Mouse (Mus musculus): ENCODE measurements around the gene Lss. TPM values are rescaled to one million over a fixed set of nuclear protein-coding genes. Genes with fewer than 3 reads are reported as not detected.

Gene Lss
- total RNA-seq (2021): 10 to 100 TPM; 16.8 to 17.2 TPM

DNA sequence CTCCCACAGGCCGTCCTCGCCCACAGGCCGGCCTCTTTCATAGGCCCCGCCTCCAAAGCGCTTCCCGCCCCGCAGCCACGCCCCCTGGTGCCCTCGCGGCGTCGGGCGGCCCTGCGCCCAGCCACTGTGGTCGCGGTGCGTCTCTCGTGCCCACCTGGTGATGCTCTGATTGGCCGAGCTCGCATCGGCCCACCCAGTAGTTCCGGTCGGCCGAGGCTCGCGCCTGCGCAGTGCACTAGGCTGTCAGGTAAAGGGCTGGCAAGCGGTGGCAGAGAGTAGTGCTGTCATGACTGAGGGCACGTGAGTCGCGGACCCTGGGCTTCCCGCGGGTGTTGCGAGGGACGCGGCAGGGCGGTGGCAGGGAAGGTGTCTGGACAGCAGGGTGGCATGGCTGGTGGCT lies at the start of gene Lss:
Gene Lss (plus strand): TSS at position 214 of the 400 bp plus-strand sequence.
- DNase-seq: peak; percentile 97

DNA sequence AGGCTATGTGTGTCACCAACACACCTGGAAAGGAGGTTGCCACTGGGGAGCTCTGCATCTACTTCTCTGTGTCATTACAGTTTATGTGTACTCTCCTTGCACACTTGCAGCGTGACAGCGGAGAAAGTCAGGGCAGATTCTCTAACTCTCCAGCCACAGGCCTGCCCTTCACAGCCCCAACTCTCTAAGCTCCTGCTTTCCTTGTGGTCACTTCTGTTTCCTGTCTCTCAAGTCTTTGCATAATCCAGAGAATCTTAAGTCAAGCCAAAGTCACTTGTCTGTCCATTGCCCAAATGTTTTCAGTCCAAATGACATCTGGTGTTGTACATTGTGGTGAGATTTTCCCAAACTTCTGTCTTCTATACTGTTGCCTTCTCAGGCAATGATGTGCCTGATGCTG lies 45.1 kb upstream of the Lss start:
- no peak for DNase-seq

DNA sequence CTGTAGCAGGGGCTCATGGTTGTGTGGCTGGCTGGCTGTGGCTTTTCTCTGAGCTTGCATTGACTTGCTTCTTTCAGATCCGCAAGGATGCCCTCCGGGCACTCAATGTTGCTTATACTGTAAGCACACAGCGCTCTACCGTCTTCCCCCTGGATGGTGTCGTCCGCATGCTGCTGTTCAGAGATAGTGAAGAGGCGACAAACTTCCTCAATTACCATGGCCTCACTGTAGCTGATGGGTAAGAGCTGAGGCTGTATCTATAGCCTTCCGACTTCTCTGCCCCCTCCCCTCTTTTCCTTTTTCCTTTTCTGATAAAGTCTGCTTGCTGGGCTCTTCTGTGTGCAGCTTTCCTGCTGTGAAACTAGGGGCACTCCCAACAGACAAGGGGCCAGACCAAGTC lies 43.1 kb upstream of the Lss start:
- DNase-seq: no peak

DNA sequence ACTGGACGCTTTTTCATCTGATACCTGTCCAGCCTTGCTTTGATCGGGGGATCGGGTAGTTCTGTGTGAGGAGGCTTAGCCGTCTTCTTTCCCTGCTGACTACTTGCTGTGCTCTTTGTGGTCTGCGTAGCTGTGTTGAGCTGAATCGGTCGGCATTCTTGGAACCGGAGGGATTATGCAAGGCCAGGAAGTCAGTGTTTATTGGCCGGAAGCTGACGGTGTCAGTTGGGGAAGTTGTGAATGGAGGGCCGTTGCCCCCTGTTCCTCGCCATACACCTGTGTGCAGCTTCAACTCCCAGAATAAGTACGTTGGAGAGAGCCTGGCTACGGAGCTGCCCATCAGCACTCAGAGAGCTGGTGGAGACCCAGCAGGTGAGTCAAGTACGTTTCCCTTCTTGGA lies 42.2 kb upstream of the Lss start:
- no peak for DNase-seq

DNA sequence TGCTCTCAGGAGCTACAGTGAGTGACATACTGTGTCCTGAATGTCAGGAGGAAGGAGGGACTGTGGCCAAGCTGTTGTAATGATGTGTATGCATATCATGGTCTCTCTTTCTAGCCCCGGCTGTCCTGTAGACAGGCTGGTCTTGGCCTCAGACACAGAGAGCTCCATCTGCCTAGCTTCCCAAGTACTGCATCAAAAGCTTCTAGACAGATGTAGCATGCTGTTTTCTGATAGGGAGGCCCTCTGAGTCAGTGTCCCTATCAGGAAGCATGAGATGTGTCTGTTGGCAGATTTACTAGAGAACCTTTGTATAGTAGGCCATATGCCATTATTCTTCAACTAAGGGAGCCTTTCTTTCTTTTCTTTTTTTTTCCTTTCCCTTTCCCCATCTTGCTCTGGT lies 37.9 kb upstream of the Lss start:
- DNase-seq: no peak

DNA sequence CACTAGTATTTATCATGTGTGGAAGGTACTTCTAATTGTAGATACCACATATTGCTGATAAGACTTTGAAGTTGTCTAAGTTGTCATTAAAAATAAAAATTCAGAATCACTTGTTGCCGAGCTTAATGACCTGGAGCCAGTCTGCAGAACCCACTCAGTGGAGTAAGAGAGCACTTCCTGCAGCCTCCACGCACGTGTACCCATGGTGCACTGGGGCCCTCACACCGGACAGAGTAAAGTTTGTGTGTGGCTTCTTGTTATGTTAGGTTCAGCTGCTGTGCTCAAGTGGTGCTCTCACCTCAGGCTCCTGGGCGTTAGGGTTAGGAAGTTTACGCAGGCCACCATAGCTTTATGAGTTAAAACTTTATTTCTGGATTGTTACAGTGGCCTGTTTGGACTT lies 35.9 kb upstream of the Lss start:
- DNase-seq: no peak

DNA sequence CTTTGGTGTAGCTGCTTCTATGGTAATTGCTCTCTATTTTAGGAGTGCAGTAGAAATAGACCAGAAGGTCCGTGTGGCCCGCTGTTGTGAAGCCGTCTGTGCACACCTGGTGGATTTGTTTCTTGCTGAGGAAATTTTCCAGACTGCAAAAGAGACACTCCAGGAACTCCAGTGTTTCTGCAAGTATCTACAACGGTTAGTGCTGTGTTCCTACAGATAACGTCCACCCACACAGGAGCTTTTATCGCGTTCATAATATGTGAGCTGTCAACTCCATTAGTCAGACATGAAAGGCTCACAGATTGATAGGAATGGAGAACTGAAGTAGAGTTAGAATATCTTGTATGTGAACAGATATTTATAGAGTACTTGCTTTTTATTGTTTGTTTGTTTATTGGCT lies 35.0 kb upstream of the Lss start:
- peak; percentile 20 for DNase-seq

DNA sequence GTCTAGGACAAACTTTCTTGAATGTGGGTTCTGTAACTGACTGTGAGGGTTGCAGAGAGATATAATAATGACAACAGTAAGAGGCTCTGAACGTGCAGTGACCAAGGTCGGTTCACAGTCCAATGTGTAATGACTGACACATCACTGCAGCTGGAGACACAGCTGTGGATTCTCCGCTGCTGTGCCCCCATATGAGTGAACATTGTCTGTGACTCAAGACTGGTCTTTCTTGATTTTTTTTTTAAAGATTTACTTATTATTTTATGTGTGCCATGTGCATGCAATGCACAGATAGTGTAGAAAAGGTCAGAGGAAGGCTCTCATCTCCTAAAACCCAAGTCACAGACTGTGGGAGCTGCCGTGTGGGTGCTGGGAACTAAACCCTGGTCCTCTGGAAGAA lies 33.9 kb upstream of the Lss start:
- DNase-seq: no peak

DNA sequence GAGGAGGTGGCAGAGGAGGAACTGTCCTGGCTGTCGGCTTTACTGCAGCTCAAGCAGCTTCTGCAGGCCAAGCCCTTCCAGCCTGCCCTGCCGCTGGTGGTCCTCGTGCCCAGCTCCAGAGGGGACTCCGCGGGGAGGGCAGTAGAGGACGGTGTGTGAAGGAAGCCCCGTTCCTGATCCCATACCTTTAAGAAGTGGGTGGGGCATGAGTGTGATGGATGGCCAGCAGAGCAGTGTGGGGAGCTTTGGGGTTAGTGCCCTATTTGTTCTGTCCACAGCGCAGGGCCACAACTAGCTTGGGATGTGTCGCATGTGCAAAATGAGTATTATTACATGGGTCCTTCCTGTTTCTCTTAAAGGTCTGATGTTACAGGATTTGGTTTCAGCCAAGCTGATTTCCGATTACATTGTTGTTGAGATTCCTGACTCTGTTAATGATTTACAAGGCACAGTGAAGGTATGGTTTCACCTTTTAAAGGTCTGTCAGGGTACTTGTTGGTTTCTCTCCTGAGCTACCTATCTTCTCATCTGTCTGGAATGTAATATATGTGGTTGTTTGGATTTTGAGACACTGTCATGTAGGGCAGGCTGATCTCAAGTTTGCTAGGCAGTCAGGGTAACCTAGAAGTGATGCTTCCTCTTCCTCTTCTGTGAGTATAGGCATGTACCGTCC lies 27.0 kb upstream of the Lss start:
- no peak for DNase-seq

DNA sequence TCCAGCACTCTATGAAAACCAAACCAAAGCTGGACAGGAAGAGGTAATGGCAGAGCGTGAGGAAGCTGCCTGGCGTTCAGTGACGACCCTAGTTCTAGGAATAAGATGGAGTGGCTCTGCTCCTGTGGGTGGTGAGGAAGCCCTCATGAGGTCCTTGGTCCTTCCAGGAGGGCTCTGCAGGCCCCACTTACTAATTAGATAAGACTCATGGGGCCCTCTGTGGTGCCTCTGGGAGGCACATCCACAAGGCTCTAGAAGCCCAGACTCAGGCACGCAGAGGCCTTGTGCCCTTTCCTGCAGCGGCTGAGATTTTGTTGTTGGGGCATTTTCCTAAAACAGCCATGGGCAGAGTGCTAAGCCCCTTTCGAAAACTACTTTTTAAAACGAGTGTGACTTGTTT lies 25.5 kb upstream of the Lss start:
- DNase-seq: no peak

DNA sequence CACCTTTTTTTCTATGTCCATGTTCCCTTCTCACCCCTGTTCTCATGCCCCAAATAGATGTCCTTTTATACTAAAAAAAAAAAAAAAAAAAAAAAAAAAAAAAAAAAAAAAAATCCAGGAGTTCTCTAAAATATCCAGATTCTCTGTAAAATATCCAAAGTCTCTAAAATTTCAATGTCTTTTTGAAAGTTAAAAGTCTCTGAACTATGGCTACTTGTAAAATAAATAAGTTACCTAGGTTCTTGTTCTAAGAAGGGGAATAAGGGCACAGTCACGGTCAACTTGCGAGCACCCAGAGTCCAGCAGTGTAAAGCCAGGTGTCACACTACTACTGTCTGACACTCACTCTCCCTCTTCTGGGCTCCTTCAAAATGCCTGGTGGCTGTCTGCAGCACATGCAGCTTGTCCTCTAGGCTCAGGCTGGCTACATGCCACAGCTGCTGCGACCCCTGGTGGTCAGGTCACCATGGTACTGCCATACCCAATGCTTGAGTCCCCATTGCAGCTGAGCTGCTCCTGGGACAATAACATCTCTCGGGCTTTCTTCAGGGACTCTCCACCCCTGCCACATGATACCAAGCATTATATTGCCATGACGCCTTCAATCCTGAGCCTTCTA lies 18.3 kb upstream of the Lss start:
- peak; percentile 95 for DNase-seq

DNA sequence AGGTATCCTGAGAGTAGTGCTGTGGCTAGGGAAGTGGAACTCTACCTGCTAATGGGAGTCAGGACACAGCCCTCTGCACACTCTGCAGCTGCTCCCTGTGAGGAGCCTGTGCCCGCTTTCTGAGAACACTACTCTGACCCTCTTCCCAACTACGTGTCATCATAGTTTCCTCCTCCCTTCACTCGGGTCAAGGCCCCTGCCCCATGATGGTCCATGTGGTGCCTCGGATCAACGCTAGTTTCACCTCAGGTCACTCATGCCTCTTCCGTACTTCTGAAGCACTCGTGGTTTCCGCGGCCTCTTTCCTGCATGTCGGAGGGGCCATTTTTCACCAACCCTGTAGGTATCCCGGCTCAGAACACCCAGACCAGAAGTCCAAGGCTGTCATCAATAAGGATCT lies 466 bp upstream of the Lss start:
- no peak for DNase-seq

DNA sequence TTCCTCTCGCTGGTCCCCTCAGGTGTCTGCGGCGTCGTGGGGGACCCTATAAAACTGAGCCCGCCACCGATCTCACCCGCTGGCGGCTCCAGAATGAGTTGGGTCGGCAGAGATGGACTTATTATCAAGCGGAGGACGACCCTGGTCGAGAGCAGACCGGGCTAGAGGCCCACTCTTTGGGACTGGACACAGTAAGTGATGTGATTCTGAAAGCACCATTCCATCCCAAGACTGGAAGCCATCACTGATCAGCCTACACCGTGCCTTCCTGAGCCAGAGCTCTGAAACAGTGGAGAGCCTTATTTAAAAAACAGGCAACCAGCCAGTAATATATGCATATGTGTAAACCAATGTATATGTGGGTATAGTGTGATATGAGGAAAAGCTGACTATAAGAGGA lies 440 bp downstream of the Lss start:
- no peak for DNase-seq

DNA sequence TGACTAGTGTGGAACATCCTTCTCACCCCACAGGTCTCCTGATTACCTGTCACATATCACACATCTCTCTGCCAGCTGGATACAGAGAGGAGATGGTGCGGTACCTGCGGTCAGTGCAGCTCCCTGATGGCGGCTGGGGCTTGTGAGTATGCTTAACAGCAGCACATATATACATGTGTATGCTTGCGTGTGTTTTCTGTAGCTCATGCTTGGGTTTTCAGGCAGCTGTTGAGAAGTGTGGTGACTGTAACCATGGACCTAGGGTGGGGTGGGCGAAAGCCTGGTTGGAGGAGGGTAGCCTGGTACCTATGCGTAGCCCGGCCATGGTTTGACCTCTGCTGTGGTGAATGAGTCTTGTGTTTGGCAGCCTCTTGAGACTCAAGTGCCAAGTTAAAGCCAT lies 4.1 kb downstream of the Lss start:
- no peak for DNase-seq

DNA sequence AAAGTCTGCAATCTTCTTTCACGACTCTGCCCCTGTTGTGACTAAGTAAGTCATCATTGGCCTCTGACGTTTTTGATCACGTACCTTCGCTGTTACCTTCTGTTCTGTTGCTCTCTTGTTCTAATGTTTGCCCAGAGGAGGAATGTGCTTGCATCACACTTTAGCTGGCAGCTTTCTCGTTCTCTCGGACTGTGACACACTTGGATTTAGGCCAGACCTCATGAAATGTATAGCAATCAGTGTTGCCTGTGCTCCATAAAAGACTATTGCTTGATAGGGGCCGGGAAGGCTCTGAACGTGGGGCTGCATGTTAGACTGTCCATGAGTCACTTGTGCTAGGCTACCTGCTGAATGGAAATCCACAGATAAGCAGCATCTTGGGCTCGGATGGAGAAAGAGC lies 6.2 kb downstream of the Lss start:
- DNase-seq: no peak

DNA sequence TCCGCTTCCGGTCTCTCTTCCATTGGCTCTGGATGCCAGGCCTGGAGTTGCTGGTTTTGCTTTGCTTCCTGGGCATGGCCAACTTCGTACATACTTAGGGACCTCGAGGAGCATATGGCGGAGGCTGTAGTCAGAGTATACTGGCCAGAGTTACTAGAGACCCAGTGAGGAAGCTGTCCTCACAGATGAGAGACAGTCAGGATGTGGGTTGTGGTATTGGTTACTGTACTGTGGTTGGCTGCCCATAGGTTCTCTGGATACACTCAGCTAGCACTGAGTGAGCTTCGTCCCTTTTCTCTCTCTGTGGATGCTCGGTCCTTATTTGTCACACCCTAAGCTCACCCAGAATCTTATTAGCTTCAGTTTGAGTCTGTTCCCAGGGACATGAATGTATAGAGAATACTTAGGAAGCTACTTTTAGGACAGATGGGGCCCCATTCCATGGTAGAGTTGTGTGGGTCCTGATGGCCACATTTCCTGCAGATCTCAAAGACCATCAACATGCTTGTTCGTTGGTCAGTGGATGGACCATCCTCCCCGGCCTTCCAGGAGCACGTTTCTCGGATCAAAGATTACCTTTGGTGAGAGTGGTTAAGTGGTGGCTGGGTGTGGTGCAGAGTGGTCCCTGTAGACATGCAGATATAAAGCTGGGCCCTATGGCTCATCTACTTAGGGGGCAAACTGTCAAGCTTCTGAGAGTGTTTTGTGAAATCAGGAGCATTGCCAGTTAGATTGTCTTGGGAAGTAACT lies 10.1 kb downstream of the Lss start:
- DNase-seq: no peak

DNA sequence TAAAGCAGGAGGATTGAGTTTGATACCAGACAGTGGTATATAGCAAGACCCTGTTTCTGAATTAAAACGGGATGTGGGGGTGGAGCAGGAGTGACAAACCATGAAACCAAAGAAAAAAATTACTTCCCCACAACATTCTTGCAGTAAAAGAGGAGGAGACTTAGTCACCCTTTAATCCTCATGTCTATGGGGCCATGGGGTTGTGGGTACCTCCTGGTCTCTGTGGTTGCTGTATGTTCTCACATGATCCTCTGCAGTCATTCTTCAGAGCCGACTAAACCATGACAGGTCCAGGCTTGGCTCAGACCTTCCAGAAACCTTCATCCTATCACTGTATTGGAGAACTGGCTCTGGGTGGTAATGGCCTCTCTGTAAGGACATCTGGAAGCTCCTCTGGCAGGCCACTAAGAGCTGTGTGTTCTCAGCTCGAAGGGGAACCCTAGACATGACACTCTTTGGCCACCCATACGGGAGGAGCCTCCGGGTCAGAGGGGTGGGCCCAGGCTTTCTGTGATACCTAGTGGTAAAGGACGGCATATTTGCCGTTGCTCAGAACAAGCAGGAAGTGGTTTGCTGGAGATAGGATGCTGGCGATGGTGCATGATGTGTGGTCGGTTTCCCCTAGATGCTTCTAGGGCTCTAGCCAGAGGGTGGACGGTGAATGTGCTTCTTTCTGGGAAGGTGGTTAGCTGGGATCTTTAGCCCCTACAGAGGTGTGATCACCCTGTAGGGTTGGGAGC lies 11.4 kb downstream of the Lss start:
- no peak for DNase-seq

DNA sequence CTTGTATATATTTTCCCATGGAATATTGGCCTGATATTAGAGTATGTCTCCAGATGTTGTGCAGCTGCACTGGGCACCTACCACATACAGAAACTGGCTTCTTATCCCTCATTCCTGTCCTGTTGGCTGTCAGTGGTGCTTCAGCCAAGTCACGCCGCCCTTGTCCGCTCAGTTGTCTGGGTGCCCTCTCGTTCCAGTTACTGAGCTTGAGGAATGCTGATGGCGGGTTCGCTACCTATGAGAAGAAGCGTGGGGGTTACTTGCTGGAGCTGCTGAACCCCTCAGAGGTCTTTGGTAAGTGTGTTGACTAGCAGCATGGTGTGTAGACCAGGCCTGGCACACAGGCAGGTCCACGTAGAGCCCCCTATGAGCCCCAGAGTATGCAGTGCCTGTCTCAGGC lies 15.2 kb downstream of the Lss start:
- no peak for DNase-seq

DNA sequence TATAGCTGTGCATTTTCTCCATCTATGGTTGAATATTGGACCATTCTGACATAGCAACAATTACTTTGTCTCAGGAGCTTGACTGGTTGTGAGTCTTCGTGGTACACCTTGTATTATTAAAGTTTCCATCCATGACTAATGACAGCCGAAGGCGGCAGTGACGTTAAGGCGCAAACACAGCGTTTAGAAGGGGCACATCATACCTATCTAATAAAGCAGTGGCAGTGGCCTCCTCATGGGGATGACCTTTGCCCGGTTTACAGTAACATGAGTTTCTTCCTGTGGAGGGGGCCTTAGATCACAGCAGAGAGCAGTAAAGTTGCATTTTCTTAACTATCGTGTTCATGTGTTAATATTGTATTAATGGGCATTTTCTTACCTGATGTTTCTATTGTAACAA lies 16.8 kb downstream of the Lss start:
- DNase-seq: no peak

DNA sequence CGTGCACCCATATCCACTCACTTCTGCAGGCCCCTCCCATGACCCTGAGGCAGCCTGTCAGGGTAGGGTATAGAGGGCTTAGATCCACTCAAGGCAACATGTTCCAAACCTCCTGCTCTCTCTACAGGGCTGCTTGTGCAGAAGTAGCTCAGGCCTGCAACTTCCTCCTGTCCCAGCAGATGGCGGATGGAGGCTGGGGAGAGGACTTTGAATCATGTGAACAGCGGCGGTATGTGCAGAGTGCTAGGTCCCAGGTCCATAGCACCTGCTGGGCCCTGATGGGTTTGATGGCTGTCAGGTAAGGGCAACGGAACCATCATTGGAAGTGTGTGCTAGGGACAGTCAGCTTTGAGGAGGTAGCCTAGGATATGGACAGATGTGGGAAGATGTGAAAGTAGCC lies 19.1 kb downstream of the Lss start:
- peak; percentile 20 for DNase-seq

DNA sequence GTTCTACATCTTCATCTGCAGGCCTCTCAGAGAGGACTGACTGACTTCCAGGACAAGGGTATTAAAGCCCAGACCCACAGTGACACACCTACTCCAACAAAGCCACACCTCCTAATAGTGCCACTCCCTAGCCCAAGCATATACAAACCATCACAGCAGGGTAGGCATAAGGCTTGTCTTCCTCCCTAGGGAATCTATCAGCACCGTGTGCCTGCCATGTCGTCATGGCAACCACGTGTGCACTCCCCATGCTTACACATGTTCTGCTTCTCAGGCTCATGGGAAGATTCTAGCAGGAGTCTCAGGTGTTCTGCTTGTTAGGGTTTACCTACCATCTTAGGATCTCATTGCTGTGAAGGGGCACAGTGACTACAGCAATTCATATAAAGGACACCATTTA lies 20.2 kb downstream of the Lss start:
- no peak for DNase-seq

DNA sequence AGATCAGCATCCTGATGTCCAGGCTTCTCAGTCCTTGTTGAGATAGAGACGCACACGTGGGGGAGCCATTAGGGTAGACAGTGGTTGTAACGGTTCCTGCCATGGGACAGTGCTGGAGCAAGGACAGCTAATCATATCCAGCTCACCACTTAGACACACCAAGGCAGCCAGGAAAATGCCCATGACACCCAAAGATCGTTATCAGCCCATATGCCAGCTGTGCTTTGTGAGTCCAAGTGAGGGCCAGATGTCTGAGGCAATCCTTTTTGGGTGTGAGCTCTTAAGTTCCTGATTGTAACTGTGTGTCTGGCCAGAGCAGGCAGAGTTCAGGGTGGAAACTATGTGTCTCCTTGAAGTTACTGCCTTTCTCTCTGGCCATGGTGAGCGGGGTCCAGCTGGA lies 22.7 kb downstream of the Lss start:
- no peak for DNase-seq

DNA sequence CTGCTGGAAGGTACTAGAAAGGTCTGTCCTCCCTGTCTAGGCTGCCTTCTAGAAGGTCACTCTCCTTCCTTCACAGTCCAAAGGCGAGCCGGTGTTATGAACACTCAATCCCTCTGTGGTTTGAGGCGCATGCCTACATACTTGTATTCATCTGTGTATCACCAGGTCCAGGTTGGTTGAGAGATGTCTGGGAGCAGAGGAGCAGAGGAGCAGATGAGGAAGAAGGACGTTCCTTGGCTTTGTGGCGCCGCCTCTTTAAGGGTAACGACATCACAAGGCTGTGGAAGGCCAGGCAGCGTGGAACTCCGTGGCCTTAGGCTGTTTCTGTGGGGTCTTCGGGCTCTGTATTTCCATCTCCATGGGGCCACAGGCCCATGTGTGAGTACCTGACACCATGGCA lies 30.6 kb downstream of the Lss start, which contains the start of gene Spatc1l:
Gene Spatc1l (plus strand): TSS at position 301 of the 400 bp plus-strand sequence.
- DNase-seq: no peak
